Mouse (Mus musculus): ENCODE results near the gene Gnl3l. TPM values are rescaled to one million over a fixed set of nuclear protein-coding genes. Genes with fewer than 3 reads are reported as not detected.

The Gnl3l gene
- polyA plus RNA-seq (2012; rRNA removed), result 1.4 and 1.7 TPM in 2 replicates

DNA sequence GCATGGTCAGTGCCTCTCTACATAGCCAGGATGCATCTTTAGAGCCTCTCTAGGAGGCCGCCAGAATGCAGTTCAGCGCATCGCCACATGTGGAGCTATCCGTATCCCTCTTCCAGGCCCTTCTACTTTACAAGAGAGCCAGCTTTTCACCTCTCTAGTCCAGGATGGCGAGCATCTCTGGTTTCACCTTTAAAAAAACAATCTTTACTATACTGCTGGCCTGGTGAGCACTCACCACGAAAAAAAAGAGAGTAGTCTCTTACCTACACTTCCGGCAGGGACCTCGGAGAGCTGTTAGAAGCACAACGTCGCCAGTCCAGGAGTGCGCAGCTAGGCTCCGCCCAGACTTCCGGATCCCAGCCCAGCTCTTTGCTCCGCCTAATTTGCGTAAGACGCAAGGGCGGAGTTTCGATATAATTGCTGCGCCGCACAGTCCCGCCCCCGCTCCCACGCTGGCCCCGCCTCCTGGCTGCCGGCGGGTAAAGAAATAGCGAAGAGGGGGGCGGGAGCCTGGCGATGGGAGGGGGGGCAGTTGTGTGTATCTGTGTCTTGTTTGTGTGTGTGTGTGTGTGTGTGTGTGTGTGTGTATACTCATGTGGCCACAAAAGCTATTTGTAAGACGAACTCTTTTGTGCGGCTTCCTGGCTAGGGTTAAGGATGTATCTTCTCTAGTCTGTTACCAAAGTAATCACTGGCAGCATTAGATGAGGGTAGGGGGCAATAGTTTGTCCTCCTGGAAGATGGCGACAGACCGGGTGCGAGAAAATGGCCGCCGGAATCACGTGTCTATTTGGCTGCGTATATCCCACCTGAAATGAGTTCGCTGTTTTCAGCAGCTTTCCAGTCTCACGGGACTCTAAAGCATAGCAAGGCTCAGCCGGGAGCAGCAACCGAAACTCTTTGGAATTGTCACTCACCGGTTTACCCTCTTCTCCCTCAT is at the start of gene Gnl3l:
TSS of gene Gnl3l (minus strand) at position 385 of the 940 bp plus-strand sequence.
- Histone ChIP-seq H3K27ac (ENCODE audit: control insufficient read depth, insufficient read depth, low read depth, low read length) (peak within 1 kb of the TSS; percentile 78), H3K4me1 (ENCODE audit: control insufficient read depth, insufficient read depth, low read length) (peaks cover 2% of the 10 kb centered on the region; the same call in 1 of the 2 replicates), H3K27me3 (ENCODE audit: control insufficient read depth, insufficient read depth, low read length) (no peaks in the 10 kb centered on the region), H3K4me3 (ENCODE audit: control insufficient read depth, low read depth, low read length) (peak within 1 kb of the TSS; percentile 80), H3K36me3 (ENCODE audit: control insufficient read depth, insufficient read depth, low read length) (no peaks in the 10 kb centered on the region)
- TF ChIP-seq CTCF (IDR thresholded peaks at IDR 0.05; ENCODE audit: control insufficient read depth, insufficient read depth, insufficient replicate concordance, low read depth, low read length) (no peak; the same call in 1 of the 2 replicates), POLR2A (IDR thresholded peaks at IDR 0.05; ENCODE audit: control insufficient read depth, low read depth, low read length) (peak; percentile 46; the same call in 1 of the 2 replicates)

DNA sequence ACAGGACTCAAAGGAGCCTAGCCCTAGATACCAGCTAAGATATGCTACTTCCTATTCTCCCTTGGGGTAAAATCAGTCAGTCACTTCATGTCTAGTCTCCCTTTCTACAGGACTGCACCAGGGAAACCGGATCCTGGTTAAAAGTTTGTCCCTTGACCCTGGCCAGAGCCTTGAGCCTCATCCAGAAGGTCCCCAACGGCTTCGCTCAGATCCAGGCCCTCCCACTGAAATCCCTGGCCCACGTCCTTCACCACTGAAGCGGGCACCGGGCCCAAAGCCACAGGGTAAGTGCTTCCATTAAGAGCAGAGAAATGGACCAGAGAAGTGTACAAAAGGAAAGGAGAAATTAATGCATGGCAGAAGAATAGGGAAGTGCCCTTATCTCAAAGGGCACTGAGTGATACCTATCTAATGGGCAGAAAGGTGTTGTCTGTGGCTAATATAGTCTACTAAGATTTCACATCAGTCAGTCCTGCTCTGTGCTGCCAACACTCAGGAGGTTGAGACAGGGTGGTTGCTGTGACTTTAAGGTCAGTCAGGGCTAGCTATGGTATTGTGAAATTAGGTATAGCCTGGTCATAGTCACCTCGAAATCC is 49.0 kb upstream of the Gnl3l start:
- Histone ChIP-seq H3K4me1 (ENCODE audit: control insufficient read depth, insufficient read depth, low read length) (no peaks in the 10 kb centered on the region), H3K27me3 (ENCODE audit: control insufficient read depth, insufficient read depth, low read length) (no peaks in the 10 kb centered on the region), H3K27ac (ENCODE audit: control insufficient read depth, insufficient read depth, low read depth, low read length) (no peak overlapping the region), H3K4me3 (ENCODE audit: control insufficient read depth, low read depth, low read length) (no peak overlapping the region), H3K36me3 (ENCODE audit: control insufficient read depth, insufficient read depth, low read length) (no peaks in the 10 kb centered on the region)
- TF ChIP-seq POLR2A (IDR thresholded peaks at IDR 0.05; ENCODE audit: control insufficient read depth, low read depth, low read length), result no peak
- TF ChIP-seq CTCF (IDR thresholded peaks at IDR 0.05; ENCODE audit: control insufficient read depth, insufficient read depth, insufficient replicate concordance, low read depth, low read length), result no peak

DNA sequence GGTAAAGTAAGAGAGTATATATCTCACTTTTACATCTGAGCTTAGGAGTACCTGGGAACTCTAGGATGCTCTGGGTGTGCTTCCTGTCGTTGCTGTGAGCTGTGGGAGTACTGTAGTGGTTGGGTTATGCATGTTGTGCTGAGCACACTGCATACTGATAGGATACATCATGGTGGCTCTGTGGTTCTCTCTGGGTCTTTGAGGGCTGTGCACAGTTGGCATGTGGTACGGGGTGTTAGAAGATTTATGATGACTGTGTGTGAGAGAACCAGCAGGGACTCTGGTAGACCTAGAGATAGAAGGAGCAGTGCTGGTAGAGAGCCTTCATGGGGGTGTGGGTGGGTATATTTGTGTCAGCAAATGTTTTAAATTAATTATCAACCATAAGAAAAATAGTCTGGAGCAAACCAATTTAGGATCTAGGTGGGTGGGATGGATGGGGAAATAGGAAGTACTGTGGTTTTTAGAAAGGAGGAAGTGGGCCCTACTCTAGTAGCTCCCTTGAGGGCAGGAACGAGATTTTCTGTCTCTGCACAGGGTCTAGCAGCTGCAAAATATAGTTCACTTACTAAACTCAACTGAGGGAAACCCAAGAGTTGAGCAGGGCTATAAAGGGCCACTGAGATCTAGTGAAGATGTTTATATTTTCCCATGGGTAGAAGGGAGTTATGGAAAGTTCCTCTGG is 44.6 kb upstream of the Gnl3l start:
- Histone ChIP-seq H3K27me3 (ENCODE audit: control insufficient read depth, insufficient read depth, low read length) (no peaks in the 10 kb centered on the region), H3K4me1 (ENCODE audit: control insufficient read depth, insufficient read depth, low read length) (no peaks in the 10 kb centered on the region)
- TF ChIP-seq POLR2A (IDR thresholded peaks at IDR 0.05; ENCODE audit: control insufficient read depth, low read depth, low read length) (no peak), CTCF (IDR thresholded peaks at IDR 0.05; ENCODE audit: control insufficient read depth, insufficient read depth, insufficient replicate concordance, low read depth, low read length) (no peak)

DNA sequence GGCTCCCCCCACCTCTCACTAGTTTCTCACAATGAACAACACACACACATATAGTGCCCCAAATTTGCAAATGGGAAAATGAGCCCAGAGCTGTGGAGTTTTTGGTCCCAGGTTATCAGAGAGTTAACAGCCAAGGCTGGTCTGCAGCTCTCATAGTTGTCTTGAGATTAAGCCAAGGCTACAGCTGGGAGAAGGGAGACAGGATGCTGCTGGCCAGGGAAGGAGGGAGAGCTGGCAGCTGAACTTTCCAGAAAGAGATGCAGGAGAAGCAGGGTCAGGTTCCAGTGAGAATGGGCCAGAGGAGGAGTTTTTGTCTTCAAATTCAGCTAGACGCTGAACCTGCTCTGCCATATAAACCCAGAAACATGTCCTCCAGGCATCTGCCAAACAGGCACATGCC is 42.2 kb upstream of the Gnl3l start:
- Histone ChIP-seq H3K4me3 (ENCODE audit: control insufficient read depth, low read depth, low read length) (no peak overlapping the region), H3K4me1 (ENCODE audit: control insufficient read depth, insufficient read depth, low read length) (no peaks in the 10 kb centered on the region), H3K27ac (ENCODE audit: control insufficient read depth, insufficient read depth, low read depth, low read length) (no peak overlapping the region), H3K27me3 (ENCODE audit: control insufficient read depth, insufficient read depth, low read length) (no peaks in the 10 kb centered on the region), H3K36me3 (ENCODE audit: control insufficient read depth, insufficient read depth, low read length) (no peaks in the 10 kb centered on the region)
- TF ChIP-seq POLR2A (IDR thresholded peaks at IDR 0.05; ENCODE audit: control insufficient read depth, low read depth, low read length) (no peak), CTCF (IDR thresholded peaks at IDR 0.05; ENCODE audit: control insufficient read depth, insufficient read depth, insufficient replicate concordance, low read depth, low read length) (no peak)

More for the DNA sequence above, 44.6 kb upstream of the Gnl3l start:
- H3K36me3 ChIP-seq (ENCODE audit: control insufficient read depth, insufficient read depth, low read length), result no peaks in the 10 kb centered on the region
- no peak overlapping the region for H3K27ac ChIP-seq (ENCODE audit: control insufficient read depth, insufficient read depth, low read depth, low read length)
- H3K4me3 ChIP-seq (ENCODE audit: control insufficient read depth, low read depth, low read length), result no peak overlapping the region

DNA sequence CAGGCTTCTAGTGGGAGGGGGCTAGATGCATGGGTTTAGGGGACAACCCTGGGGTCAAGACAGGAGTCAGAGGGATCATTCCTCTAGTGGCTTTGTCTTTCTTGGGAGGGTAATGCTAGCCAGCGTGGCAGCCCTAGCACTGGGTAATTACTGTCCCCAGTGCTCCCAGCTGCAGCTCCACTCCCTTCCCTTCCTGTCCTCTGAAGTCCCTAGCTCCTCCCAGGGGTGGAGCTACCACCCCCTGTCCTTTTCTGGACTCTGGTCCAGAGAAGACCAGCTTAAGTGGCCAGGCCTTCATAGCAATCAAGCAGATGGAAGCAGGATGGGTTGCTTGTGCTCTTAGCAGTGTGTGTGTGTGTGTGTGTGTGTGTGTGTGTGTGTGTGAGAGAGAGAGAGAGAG is 38.4 kb upstream of the Gnl3l start:
- 0 out of 2 replicates have a peak, but pooled peaks cover 2% of the 10 kb centered on the region for H3K4me1 ChIP-seq (ENCODE audit: control insufficient read depth, insufficient read depth, low read length)
- no peaks in the 10 kb centered on the region for H3K27me3 ChIP-seq (ENCODE audit: control insufficient read depth, insufficient read depth, low read length)
- no peak overlapping the region for H3K27ac ChIP-seq (ENCODE audit: control insufficient read depth, insufficient read depth, low read depth, low read length)
- H3K4me3 ChIP-seq (ENCODE audit: control insufficient read depth, low read depth, low read length), result no peak overlapping the region
- TF ChIP-seq CTCF (IDR thresholded peaks at IDR 0.05; ENCODE audit: control insufficient read depth, insufficient read depth, insufficient replicate concordance, low read depth, low read length) (no peak), POLR2A (IDR thresholded peaks at IDR 0.05; ENCODE audit: control insufficient read depth, low read depth, low read length) (no peak)
- no peaks in the 10 kb centered on the region for H3K36me3 ChIP-seq (ENCODE audit: control insufficient read depth, insufficient read depth, low read length)

DNA sequence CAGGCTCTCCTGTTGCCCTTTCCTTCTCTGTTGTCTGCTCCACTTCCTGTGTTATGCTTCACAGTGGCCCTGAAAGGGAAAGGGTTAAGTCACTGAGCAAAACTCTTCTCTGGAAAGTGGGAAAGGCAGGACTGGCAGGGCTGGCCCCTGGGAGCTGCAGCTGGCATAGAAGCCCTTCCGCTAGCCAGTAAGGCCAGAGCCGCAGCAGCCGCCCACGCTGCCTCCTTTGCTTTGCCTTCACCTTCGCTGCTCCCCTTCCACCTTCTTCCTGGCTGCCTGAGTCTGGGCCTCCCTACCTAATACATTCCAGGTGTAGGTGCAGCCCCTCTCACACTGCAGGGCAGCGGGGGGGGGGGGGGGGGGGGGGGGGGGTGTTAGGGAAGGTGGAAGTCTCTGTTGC is 37.4 kb upstream of the Gnl3l start:
- Histone ChIP-seq H3K36me3 (ENCODE audit: control insufficient read depth, insufficient read depth, low read length) (no peaks in the 10 kb centered on the region), H3K4me1 (ENCODE audit: control insufficient read depth, insufficient read depth, low read length) (0 out of 2 replicates have a peak, but pooled peaks cover 2% of the 10 kb centered on the region), H3K27me3 (ENCODE audit: control insufficient read depth, insufficient read depth, low read length) (no peaks in the 10 kb centered on the region), H3K4me3 (ENCODE audit: control insufficient read depth, low read depth, low read length) (no peak overlapping the region), H3K27ac (ENCODE audit: control insufficient read depth, insufficient read depth, low read depth, low read length) (no peak overlapping the region)
- TF ChIP-seq POLR2A (IDR thresholded peaks at IDR 0.05; ENCODE audit: control insufficient read depth, low read depth, low read length) (no peak), CTCF (IDR thresholded peaks at IDR 0.05; ENCODE audit: control insufficient read depth, insufficient read depth, insufficient replicate concordance, low read depth, low read length) (no peak)

DNA sequence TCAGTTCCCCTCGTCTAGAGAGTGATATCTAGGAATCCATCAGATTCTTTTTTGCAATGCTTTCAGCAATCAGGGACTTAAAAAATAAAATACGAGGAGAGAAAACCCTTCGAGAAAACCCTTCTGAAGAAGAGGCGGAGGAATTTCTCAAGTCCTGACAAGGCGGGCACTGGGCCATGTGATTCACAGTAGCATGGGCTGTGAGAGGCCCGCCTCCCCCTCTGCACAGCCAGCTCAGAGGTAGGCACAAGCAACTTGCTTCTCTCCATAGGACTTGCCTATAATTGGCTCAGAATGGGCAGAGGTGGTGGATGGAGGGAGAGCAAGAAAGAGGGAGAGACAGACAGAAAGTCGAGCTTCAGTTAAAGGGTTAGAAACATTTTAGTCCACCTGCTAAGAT is 33.2 kb upstream of the Gnl3l start:
- H3K27me3 ChIP-seq (ENCODE audit: control insufficient read depth, insufficient read depth, low read length), result no peaks in the 10 kb centered on the region
- H3K4me1 ChIP-seq (ENCODE audit: control insufficient read depth, insufficient read depth, low read length), result 0 out of 2 replicates have a peak, but pooled peaks cover 2% of the 10 kb centered on the region
- TF ChIP-seq CTCF (IDR thresholded peaks at IDR 0.05; ENCODE audit: control insufficient read depth, insufficient read depth, insufficient replicate concordance, low read depth, low read length), result no peak
- no peaks in the 10 kb centered on the region for H3K36me3 ChIP-seq (ENCODE audit: control insufficient read depth, insufficient read depth, low read length)
- no peak overlapping the region for H3K27ac ChIP-seq (ENCODE audit: control insufficient read depth, insufficient read depth, low read depth, low read length)
- H3K4me3 ChIP-seq (ENCODE audit: control insufficient read depth, low read depth, low read length), result no peak overlapping the region

Measured in testis, adult 2 months (tissue).